Mouse (Mus musculus) E14TG2a.4 (cell line): Measurements from ENCODE around the gene Fam167b.

Source experiments
- CTCF ChIP-seq: conservative IDR thresholded peaks from 2 replicates; pipeline ENCODE4 v1.5.1; 2014; ENCODE audit warnings: low read length
- POU5F1 ChIP-seq: IDR thresholded peaks from 2 replicates; pipeline ENCODE4 v1.6.1; 2014; ENCODE audit warnings: low read length, borderline replicate concordance

GRCm38 (mm10) chr4:129568366-129568765, 10.0 kb downstream of the Fam167b start:
- TF ChIP-seq CTCF: no peak
- TF ChIP-seq POU5F1: no peak
